Mouse (Mus musculus): ENCODE measurements around the gene Gpm6a. TPM values are rescaled to one million over a fixed set of nuclear protein-coding genes. Genes with fewer than 3 reads are reported as not detected.

Gene Gpm6a
- total RNA-seq, 2 experiments from 2014 or later: 1,032 to 1,087 TPM

Other genes starting within 250 kb of the Gpm6a start
- 10 to 100 TPM; 39.0 to 45.1 TPM for gene Wdr17, start 67.7 kb upstream of the Gpm6a start, total RNA-seq (2021)